Mouse (Mus musculus) frontal cortex, postnatal 36 days (tissue): ENCODE data around the gene Scd4.
A peak's percentile ranks its signal among the peaks of the same experiment; 100 is the strongest.

Source experiments
- DNase-seq, 2 experiments: peaks; one replicate each; pipeline ENCODE4 v3.0.0; 2022; ENCODE audit warnings: low spot score in 2 of 2

Scd4 gene

DNA sequence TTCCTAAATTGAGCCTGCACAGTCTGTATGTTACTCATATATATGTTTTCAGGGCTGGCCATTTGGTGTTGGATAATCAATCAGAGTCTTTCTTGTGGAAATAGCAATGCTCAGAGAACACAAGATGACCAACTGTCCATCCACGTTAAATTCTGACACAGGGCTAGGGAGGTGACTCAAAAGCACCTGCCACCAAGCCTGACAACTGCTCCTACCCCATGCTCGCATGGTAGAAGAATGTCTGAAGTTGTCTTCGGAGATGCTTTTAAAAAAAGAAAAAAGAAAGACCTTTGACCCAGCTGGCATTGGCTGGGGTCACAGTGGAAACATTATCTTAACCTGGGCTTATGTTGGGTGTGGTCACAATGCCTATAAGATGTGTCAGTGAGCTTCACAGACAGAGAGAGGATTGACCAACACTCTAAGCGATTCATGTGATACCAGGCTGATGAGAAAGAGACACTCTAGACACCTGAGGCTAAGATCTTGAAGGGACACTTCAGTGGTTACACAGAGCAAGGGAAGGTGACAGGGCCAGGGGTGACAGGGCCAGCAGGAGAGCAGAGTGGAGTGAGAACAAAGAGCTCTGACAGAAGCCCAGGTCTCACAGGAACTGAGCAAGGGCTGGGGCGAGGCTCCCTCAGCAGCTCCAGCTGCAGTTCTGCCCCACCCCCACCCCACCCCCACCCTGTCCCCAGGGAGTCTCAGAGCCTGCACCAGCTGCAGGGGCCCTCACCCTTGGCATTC, 44.9 kb downstream of the Scd4 start:
- DNase-seq: no peak

DNA sequence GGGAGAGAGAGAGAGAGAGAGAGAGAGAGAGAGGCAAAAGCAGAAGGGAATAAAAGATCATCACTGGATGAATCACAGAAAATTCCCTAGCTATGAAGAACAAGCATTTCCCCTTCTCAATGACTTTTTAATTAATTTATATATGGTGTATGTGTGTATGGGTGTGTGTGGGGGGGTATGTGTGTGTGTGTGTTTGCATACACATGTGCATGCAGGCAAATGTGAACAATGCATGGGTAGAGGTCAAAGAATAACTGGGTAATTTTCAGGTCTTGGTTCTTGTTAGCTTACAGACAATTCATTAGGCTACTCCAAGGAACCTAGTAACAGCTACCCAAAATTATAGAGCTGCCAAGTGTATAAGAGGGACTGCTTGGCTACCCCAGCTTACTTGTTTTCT, 46.2 kb downstream of the Scd4 start:
- DNase-seq: no peak

DNA sequence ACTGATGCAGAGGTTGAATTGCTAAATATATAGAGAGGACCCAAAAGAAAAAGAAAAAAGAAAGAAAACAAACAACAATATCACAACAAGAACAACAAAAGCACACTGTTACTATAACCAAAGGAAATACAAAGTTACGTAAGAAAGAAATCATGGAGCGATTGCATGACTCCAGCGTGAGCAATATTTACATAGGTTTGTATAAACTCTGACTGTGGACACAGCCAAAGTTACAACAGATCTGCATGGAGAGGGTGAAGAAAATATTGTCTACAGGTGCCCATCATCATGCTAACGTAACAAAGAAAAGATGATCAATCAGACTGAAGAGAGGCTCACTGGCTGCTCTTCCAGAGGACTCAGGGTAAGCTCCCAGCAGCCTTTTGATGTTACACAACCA, 47.2 kb downstream of the Scd4 start:
- no peak for DNase-seq

DNA sequence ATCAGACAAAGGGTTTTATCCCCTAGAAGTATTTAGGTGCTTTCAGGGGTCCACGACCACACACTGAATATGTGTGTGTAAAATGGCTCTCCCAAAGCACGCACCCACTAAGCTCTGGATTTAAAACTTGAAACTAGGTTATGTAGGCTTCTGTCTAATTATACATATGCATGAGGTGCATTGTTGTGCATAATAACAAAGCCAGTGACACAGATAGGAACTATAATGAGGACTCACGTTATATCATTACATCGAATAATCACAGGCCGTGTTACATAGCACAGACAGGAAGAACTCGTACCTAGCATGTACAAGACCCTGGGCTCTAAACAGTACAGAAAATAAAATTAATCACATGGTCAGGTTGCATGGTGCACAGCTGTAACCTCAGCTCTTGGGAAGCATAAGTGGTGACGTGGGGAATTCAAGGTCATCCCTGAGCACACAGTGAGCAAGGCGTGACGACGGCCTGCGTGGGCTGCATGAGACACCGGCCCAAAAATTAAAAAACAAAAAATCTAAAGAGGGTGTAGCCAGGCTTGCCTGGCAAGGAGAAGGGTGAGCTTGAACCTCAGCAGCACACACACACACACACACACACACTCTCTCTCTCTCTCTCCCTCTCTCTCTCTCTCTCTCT, 49.9 kb downstream of the Scd4 start:
- no peak for DNase-seq

DNA sequence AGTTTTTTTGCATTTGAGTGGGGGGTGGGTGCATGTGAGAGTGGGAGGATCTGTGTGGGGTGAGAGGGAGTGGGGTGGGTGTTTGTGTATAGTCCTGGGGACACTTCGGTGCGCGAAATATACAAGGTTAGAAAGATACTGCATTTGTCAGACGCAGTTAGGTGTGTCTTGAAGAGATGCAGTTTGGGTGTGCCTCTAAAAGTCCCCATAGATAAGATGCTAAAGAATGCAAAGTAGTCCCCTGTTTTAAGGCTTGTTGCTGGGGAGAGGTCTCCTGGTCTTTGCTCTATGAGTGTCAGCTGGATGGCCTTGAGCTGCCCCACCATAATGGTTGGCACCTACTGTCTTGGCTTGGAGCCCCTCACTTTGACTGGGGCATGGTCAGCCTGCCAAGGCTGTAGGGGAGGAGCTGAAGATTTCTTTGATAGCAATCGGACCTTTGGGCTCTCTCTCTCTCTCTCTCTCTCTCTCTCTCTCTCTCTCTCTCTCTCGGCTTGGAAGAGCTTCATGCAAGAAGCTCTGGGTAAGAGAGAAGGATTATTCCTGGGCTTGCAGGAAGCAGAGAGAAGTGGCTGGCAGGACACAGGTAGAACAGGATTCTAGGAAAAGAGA, 53.1 kb downstream of the Scd4 start:
- DNase-seq: no peak

- DNase-seq: no peak
Observed at GRCm38 (mm10) chr19:44387089-44387671, 54.3 kb downstream of the Scd4 start.

DNA sequence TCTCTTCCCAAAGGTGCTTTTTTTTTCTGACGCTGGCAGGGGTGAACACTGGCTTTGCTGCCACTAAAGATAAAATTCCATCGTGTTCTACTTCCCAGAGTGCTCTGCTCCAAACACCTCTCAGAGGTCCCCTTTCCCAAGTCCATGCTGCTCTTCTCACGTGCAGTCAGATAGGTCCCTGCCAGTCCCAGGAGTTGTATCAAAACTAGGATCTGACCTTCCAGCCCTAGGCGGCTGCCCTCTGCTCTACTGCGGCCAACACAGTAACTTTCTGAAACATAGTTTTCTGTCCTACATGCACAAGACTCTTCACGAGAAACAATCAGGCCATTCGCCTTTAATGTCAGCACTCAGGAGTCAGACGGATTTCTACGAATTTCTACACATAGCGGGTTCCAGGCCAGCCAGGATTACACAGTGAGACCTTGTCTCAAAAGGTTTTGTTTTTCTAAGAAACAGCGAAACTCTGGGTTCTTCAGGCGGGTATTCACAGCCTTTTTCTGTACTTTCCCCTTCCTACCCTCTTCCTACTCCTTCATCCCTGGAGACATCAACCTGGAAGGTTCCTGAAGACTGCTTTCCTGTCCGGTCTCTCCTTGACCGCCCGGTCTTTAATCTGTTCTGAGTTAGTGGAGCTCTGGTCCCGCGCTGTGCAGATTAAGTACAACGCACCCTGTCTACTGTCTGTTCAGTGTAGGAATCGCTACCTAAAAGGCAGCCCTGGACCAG, 55.0 kb downstream of the Scd4 start:
- no peak for DNase-seq

DNA sequence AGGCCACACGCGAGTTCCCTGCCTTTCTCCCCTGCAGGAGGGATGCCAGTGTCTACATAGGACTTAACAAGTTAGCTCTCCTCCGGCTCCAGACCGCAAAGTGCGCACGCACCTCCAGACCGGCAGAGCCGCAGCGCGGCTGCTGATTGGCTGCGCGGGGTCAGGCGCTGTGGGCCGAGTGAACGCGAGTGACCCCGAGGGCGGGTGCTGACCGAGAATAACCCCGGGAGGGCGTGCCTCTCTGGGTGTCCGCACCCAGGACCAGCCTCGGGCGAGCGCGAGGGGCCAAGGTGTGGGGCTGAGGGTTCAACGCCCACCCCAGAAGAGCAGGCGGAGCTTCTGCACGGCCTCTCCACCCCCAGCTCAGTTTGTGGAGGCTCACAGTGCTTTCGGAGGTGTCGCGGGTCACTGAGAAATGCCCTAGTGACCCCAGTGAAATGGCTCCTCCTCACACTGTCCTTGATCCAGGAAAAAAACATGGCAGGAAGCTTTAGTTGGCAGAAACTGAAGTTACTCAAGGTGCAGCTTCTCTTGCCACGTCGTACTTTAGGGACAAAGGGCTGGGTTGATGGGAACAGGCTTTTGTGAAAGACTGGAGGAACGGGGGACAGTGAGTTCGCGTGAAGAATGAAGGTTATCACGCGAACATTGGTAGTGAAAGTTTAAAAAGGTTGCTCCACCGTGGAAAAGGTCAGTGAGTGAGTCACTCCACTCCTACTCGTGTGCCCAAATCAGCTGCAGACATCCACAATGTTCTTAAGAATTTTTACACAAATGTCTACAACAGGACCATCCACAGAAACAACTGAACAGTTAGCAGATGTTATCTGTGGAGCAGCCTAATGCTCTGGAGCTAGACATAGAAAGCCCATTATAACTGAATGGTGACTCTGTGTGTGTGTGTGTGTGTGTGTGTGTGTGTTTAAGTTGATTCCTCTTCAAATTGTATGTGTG, 55.9 kb downstream of the Scd4 start:
- peak; percentile 86 to 90 for DNase-seq

GRCm38 (mm10) chr19:44389507-44389906, 56.6 kb downstream of the Scd4 start:
- no peak for DNase-seq

- DNase-seq: no peak
Observed at GRCm38 (mm10) chr19:44391856-44392255, 59.0 kb downstream of the Scd4 start.

DNA sequence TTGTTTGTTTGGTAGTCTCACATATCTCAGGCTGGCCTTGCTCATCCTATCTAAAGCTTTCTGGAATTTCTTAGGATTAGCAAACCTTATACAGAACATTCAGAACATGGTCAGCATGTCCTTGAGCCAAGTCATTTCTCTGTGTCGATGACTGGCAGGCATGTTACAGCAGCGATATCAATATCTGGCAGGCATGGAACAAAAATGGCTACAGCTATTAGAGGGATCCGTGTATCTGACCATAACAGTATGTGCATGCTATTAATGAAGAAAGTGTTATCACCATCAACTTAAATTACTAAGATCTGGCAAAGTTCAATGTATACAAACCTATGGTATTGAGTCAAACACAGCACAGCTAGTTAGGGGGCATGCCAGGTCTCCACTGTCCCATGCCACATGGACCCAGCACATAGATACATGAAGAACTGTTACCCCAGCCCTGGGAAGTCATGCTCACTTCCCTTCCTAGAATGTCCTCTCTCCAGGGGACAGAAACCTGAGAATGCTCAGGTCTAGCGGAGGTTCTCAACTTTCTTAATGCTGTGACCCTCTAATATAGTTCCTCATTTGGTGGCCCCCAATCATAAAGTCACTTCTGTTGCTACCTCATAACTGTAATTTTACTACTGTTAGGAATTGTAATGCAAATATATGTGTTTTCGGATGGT, 59.6 kb downstream of the Scd4 start:
- DNase-seq: no peak

DNA sequence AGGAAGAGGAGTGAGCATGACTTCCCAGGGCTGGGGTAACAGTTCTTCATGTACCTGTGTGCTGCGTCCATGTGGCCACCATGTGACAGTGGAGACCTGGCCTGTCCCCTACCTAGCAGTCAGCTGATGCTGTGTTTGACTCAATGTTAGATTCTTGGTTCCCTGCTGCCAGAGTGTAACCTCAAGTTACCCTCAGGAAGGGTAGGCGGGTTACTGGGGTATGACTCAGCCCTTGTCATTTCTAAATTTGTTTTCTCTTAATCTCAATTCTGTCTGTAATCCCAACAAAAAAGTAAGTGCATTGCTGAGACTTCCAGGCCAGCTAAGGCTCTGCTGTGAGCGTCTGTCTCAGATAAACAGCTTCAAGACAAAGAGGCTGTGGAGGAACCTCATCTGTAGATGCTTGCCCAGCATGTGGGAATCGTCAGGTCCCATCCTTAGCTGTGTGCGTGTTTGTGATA, 61.1 kb downstream of the Scd4 start:
- DNase-seq: no peak

GRCm38 (mm10) chr19:44394972-44395371, 62.1 kb downstream of the Scd4 start:
- DNase-seq: no peak
